Mouse (Mus musculus): ENCODE measurements at regions not wholly inside any gene's neighbourhood (a gene's known extent, or its start where the extent isn't known, plus 50 kb on each side); places are given as distances from the start of the nearest gene placed in this dataset.

- DNase-seq (ENCODE audit: low read depth, low spot score) (no peak), ATAC-seq (no peak)
- ChIA-PET CTCF (no interaction called here), POLR2A (no interaction called here)
- in situ Hi-C loops (cut with MboI; ENCODE audit: low pct_unique_long_range_greater_than_20kb): no loop called here
- H3K27me3 ChIP-seq: no peaks in the 10 kb centered on the region
- TF ChIP-seq CTCF (IDR thresholded peaks at IDR 0.05): no peak
Observed at GRCm38 (mm10) chr2:92752156-92752555, 152.6 kb downstream of the Chst1 start.

DNA sequence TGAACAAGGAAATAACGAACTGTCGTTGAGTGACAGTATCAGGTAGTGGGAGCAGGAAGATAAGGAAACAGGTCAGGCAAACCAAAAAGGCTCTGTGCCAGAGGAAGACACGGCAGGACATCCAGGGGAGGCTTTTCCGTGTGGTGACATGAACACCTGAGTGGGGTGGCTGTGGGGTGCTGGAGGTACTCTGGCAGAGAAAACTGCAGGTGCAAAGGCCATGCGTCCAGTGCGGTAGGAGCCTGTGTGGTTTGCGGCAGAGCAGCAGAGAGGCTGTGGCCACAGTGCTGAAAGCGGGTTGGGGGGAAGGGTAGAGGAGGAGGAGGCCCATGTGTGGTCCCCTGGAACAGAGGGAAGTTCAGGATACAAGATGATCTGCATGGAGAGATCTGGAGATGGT is 153.3 kb downstream of the Chst1 start:
- TF ChIP-seq CTCF (IDR thresholded peaks at IDR 0.05): no peak
- DNase-seq (ENCODE audit: low read depth, low spot score) (no peak), ATAC-seq (no peak)
- POLR2A ChIA-PET: no interaction called here
- no peaks in the 10 kb centered on the region for H3K27me3 ChIP-seq
- CTCF ChIA-PET: no interaction called here
- in situ Hi-C loops (cut with MboI; ENCODE audit: low pct_unique_long_range_greater_than_20kb): no loop called here

- no peaks in the 10 kb centered on the region for H3K27me3 ChIP-seq
- ATAC-seq: no peak
- DNase-seq (ENCODE audit: low read depth, low spot score): no peak
- ChIA-PET POLR2A (no interaction called here), CTCF (no interaction called here)
- TF ChIP-seq CTCF (IDR thresholded peaks at IDR 0.05): no peak
- in situ Hi-C loops (cut with MboI; ENCODE audit: low pct_unique_long_range_greater_than_20kb): no loop called here
Observed at GRCm38 (mm10) chr2:92754505-92755280, 155.2 kb downstream of the Chst1 start.

DNA sequence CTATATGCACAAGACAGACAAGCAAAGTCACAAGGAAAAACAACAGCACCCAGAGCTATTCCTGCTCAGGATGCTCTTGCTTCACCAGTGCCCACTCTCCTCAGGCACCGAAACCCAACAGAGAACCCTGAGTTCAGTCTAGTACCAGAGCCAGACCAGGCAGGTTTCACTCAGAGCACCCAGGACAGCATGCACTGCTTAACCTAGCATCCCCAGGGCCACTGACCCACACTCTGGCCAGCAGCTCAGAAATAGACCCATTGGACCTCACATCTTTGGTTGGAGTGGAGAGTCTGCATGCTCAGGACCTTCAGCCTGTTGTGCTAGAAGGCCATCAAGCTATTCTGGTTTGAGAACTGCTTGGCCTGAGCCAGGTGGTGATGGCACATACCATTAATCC is 157.0 kb downstream of the Chst1 start:
- POLR2A ChIA-PET: no interaction called here
- in situ Hi-C loops (cut with MboI; ENCODE audit: low pct_unique_long_range_greater_than_20kb): no loop called here
- CTCF ChIA-PET: no interaction called here

DNA sequence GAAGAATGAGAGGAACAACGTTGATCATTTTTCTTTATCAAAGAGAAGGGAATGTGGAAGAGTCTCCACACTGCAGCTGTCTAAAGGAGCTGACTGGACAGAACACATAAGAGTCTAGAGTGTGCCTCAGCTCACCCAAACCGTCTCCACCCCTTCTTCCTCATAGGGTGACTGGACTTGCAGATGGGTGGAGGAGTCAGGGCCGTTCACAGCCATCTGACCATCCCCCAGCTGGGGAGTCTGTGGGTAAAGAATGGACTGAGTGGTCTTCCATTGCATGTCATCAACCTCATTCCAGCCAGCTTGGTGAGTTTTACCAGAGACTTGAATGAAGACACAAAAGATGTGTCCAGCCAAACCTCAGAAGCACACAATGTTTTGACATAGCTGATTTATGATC is 156.1 kb upstream of the Syt13 start:
- no peak for DNase-seq (ENCODE audit: low read depth, low spot score)
- POLR2A ChIA-PET: no interaction called here
- CTCF ChIA-PET: no interaction called here
- no peaks in the 10 kb centered on the region for H3K27me3 ChIP-seq
- no peak for ATAC-seq
- TF ChIP-seq CTCF (IDR thresholded peaks at IDR 0.05): no peak
- in situ Hi-C loops (cut with MboI; ENCODE audit: low pct_unique_long_range_greater_than_20kb): no loop called here

More for the DNA sequence above, 157.0 kb downstream of the Chst1 start:
- ATAC-seq (no peak), DNase-seq (ENCODE audit: low read depth, low spot score) (no peak)
- no peaks in the 10 kb centered on the region for H3K27me3 ChIP-seq
- TF ChIP-seq CTCF (IDR thresholded peaks at IDR 0.05): no peak

DNA sequence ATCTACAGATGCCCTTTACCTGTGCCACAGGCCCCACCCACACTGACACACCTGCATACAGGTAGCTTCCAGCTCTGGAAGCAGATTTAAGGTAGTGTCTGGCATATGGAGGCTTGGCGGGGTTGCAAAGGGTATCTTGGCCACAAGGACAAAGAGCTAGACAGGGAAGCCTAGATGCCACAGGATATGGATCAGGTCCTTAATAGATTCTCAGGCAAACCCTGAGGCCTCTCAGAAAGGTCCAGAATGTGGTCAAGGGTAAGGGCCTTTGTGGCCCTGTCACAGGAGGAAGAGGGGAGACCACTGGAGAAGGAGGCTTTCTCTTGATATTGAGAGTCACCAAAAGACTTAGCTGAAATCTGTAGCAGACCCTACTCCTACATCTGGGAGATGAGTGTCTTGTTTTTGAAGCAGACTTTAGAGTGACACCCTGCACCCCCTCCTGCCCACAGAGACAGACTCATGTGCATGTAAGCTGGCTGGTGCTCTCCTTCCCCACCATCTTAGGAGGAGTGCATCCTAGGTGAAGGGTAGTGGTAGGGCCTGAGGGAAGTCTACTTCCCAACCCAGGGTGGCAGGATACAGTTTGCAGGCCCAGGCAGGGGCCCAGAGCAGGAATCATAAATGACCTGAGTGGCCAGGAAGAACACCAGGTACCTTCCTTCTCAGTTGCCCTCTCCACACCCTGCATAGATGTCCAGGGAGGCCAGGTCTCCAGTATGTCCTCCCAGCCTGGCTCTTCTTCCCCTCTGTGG is 150.8 kb upstream of the Syt13 start:
- no peak for TF ChIP-seq CTCF (IDR thresholded peaks at IDR 0.05)
- ATAC-seq (no peak), DNase-seq (ENCODE audit: low read depth, low spot score) (no peak)
- POLR2A ChIA-PET: no interaction called here
- H3K27me3 ChIP-seq: no peaks in the 10 kb centered on the region
- in situ Hi-C loops (cut with MboI; ENCODE audit: low pct_unique_long_range_greater_than_20kb): no loop called here
- CTCF ChIA-PET: no interaction called here

- ChIA-PET POLR2A (no interaction called here), CTCF (no interaction called here)
- H3K27me3 ChIP-seq: no peaks in the 10 kb centered on the region
- DNase-seq (ENCODE audit: low read depth, low spot score) (no peak), ATAC-seq (no peak)
- in situ Hi-C loops (cut with MboI; ENCODE audit: low pct_unique_long_range_greater_than_20kb): no loop called here
- no peak for TF ChIP-seq CTCF (IDR thresholded peaks at IDR 0.05)
Observed at GRCm38 (mm10) chr2:92767476-92768005, 147.4 kb upstream of the Syt13 start.

- H3K27me3 ChIP-seq: no peaks in the 10 kb centered on the region
- POLR2A ChIA-PET: no interaction called here
- DNase-seq (ENCODE audit: low read depth, low spot score) (no peak), ATAC-seq (no peak)
- TF ChIP-seq CTCF (IDR thresholded peaks at IDR 0.05): no peak
- in situ Hi-C loops (cut with MboI; ENCODE audit: low pct_unique_long_range_greater_than_20kb): no loop called here
- CTCF ChIA-PET: no interaction called here
Observed at GRCm38 (mm10) chr2:92768088-92768487, 146.8 kb upstream of the Syt13 start.

DNA sequence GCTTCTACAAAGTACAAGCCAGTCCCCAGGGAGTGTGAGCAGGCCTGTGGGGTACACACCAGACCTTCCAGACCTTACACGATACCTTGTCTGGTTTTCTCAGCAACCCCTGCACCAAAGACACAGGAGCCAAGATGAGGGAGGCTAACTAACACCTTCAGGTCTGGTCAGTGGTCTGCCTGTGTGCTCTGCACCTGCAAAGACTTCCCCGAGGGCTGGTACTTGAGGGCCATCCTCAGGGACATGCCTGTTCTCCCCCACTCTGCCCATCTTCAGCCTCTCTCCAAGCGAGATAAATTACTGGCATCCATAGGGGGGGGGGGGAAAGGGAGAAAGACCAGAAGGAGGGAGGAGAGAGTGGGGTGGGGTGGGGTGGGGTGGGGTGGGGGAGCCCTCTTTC is 145.8 kb upstream of the Syt13 start:
- in situ Hi-C loops (cut with MboI; ENCODE audit: low pct_unique_long_range_greater_than_20kb): no loop called here

DNA sequence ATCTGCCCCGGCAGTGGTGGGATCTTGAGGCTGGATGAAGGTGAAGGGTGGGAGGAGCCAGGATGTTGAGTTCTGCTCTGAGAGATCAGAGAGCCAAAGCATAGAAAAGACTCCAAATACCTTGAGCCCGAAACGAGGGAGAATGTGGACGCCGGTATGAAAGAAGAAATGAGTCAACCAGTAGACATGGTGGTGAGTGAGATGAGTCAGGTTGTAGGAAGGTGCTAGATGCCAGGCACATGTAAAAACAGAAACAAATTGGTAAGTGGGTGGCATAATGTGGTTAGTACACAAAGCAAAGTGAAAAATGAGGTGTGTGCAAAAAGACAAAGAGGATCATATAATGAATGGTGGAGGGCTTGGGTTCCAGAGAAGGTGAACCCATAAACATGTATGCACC is 144.8 kb upstream of the Syt13 start:
- ATAC-seq: no peak
- in situ Hi-C loops (cut with MboI; ENCODE audit: low pct_unique_long_range_greater_than_20kb): no loop called here

More for the DNA sequence above, 145.8 kb upstream of the Syt13 start:
- ChIA-PET CTCF (no interaction called here), POLR2A (no interaction called here)
- ATAC-seq: no peak
- DNase-seq (ENCODE audit: low read depth, low spot score): no peak
- TF ChIP-seq CTCF (IDR thresholded peaks at IDR 0.05): no peak
- H3K27me3 ChIP-seq: no peaks in the 10 kb centered on the region

DNA sequence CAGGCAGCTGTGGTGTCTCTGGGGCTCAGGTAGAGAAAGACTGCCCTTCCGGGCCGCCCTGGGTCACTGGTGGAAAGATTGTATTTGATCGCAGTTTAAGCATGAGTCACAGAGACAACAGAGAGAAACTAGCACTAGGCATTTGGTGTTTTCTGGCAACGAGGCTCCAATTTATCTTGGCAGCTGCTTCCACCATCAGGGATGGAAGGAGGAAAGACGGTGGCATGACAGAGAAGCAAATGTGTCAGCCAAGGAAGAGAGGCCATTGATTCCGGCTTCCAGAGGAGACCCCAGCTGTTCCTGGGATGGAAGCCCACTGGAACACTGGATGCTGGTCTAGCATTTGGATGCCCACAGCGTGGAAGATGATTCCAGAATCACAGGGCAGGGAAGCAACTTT is 142.3 kb upstream of the Syt13 start:
- TF ChIP-seq CTCF (IDR thresholded peaks at IDR 0.05): no peak
- POLR2A ChIA-PET: no interaction called here
- in situ Hi-C loops (cut with MboI; ENCODE audit: low pct_unique_long_range_greater_than_20kb): no loop called here
- DNase-seq (ENCODE audit: low read depth, low spot score) (no peak), ATAC-seq (peak; percentile 35)
- H3K27me3 ChIP-seq: peaks cover 3% of the 10 kb centered on the region
- CTCF ChIA-PET: no interaction called here

More for the DNA sequence above, 144.8 kb upstream of the Syt13 start:
- CTCF ChIA-PET: no interaction called here
- TF ChIP-seq CTCF (IDR thresholded peaks at IDR 0.05): no peak
- DNase-seq (ENCODE audit: low read depth, low spot score): no peak
- H3K27me3 ChIP-seq: no peaks in the 10 kb centered on the region
- POLR2A ChIA-PET: no interaction called here

Data from Patski (cell line).